Mouse (Mus musculus) forebrain, embryonic 13.5 days (tissue): ENCODE measurements around the gene Capzb. TPM values are rescaled to one million over a fixed set of nuclear protein-coding genes. Genes with fewer than 3 reads are reported as not detected.

Source experiments
- ATAC-seq: fragments of 200-750 bp; cut with Nextera tagmentation; 2 replicates; pipeline ENCODE4 v1.8.0; 2017
- H3K27ac ChIP-seq: fragments of 300-500 bp; sonication (generic); 2 replicates; pipeline ENCODE4 v1.5.1; 2015; ENCODE audit warnings: inconsistent platforms, mild to moderate bottlenecking, moderate library complexity
- H3K27me3 ChIP-seq: fragments of 300-500 bp; sonication (generic); 2 replicates; pipeline ENCODE4 v1.6.1; 2015; ENCODE audit warnings: mild to moderate bottlenecking, inconsistent platforms
- H3K36me3 ChIP-seq: fragments of 300-500 bp; sonication (generic); 2 replicates; pipeline ENCODE4 v1.6.1; 2015; ENCODE audit warnings: mild to moderate bottlenecking, inconsistent platforms; ENCODE audit not compliant: poor library complexity, severe bottlenecking
- H3K4me1 ChIP-seq: fragments of 300-500 bp; sonication (generic); 2 replicates; pipeline ENCODE4 v1.6.1; 2015; ENCODE audit warnings: inconsistent platforms
- H3K4me2 ChIP-seq: fragments of 300-500 bp; sonication (generic); 2 replicates; pipeline ENCODE4 v1.6.1; 2015; ENCODE audit warnings: inconsistent platforms, mild to moderate bottlenecking, moderate library complexity
- H3K4me3 ChIP-seq: fragments of 300-500 bp; sonication (generic); 2 replicates; pipeline ENCODE4 v1.5.1; 2015; ENCODE audit warnings: mild to moderate bottlenecking, inconsistent platforms
- H3K9ac ChIP-seq: fragments of 300-500 bp; sonication (generic); 2 replicates; pipeline ENCODE4 v1.6.1; 2015; ENCODE audit warnings: mild to moderate bottlenecking, inconsistent platforms
- H3K9me3 ChIP-seq: fragments of 300-500 bp; sonication (generic); replicated peaks from 2 replicates; pipeline ENCODE4 v1.6.1; 2016; ENCODE audit warnings: inconsistent platforms
- WGBS: fragments of 180-500 bp; shearing (Covaris S2); methylation state at CpG from one replicate; pipeline ENCODE4 v1.1.7; 2015; 5-methylcytosine and 5-hydroxymethylcytosine counted together
- microRNA-seq: library from miRNA; unstranded; fragments of <30 nt; microRNA quantifications from one replicate; pipeline ENCODE4, GENCODE M21; 2016
- polyA plus RNA-seq: library from polyadenylated mRNA; unstranded; fragments of >200 nt; fragmentation: Nextera tagmentation; extraction: Ambion mirVana; gene quantifications from 2 replicates; pipeline ENCODE4 v1.2.1, GENCODE M21; 2015

Capzb gene
- polyA plus RNA-seq, 1 experiment from 2014 or later, result 309 TPM

- no peak overlapping the region for H3K9ac ChIP-seq
- ATAC-seq, result no peak
These were observed 148.1 kb downstream of the Capzb start for GRCm38 (mm10) chr4:139340835-139341234.

More at GRCm38 (mm10) chr4:139340835-139341234, 148.1 kb downstream of the Capzb start:
- Histone ChIP-seq H3K4me2 (no peak overlapping the region), H3K27ac (no peak overlapping the region), H3K36me3 (peaks cover 10% of the 10 kb centered on the region), H3K4me1 (no peaks in the 10 kb centered on the region; the same call in 1 of the 2 replicates), H3K27me3 (peaks cover 18% of the 10 kb centered on the region), H3K4me3 (no peak overlapping the region), H3K9me3 (no peaks in the 10 kb centered on the region)
- 86% methylated on average over 4 of the region's 4 CpGs for WGBS

Small RNAs within 50 kb of the gene (microRNA-seq; reads per million reads assigned to microRNA genes)
- gene Gm24245, result 2.4 reads per million
- not detected for gene Gm25732

Other genes starting within 250 kb of the Capzb start
- 0.57 TPM in 1 of 2 replicates, not detected in the other for gene Rnf186, start 225.8 kb upstream of the Capzb start, polyA plus RNA-seq
- 0.48 and 0.93 TPM in 2 replicates for gene Tmco4, start 220.0 kb upstream of the Capzb start, polyA plus RNA-seq
- 0.11 and 0.18 TPM in 2 replicates for gene Htr6, start 117.3 kb upstream of the Capzb start, polyA plus RNA-seq
- gene Nbl1, start 99.9 kb upstream of the Capzb start, polyA plus RNA-seq, result 12.5 and 17.1 TPM in 2 replicates
- 429 and 523 TPM in 2 replicates for gene Minos1, start 61.8 kb upstream of the Capzb start, polyA plus RNA-seq
- gene Pqlc2, start 117.8 kb downstream of the Capzb start, polyA plus RNA-seq, result 10.1 and 12.6 TPM in 2 replicates
- gene Akr7a5, start 117.8 kb downstream of the Capzb start, polyA plus RNA-seq, result 66.2 and 71.6 TPM in 2 replicates
- gene Mrto4, start 159.7 kb downstream of the Capzb start, polyA plus RNA-seq, result 119 and 134 TPM in 2 replicates
- gene Emc1, start 159.7 kb downstream of the Capzb start, polyA plus RNA-seq, result 29.3 and 31.5 TPM in 2 replicates
- gene Ubr4, start 159.7 kb downstream of the Capzb start, polyA plus RNA-seq, result 69.9 and 71.2 TPM in 2 replicates